Mouse (Mus musculus): ENCODE data around the gene Tor3a.
A peak's percentile ranks its signal among the peaks of the same experiment; 100 is the strongest.

Gene Tor3a

DNA sequence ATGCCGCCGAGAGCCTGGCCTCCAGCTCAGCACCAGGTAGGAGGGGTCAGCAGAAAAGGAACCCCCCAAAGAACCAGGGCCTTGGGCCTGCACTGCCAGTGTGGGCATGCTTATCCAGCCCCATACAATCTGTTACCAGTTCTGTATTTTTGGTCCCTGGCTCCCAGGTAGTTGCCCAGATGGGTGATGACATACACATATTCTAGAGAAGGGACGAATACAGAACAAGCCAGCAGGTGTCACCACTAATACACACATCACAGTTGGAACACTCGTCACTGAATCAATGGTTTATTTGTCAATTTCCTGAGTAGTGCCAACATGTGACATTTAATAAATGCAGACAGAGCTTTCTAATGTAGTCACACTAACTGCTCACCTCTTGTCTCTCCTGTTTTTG, 33.6 kb downstream of the Tor3a start:
- no peak for DNase-seq (ENCODE audit: low read depth in 1 of 2, low spot score in 2 of 2)

DNA sequence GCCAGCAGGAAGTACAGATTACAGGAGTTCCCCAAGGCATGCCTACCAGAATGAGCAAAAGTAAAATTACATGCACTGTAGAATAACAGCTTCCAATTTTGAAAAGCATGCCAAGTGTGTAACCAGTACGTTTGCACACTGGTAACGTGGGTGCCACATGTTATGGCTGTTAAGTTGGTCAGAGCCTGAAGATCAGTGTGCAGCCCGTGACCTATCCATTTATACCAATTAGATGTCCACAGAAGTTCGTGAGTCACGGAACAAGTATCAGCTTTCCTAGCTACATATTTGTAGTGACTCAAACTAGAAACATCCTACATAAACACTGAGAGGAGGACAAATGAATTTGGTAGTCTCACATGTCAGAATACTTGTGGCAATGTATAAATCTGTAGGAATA, 34.7 kb downstream of the Tor3a start:
- DNase-seq (ENCODE audit: low read depth in 1 of 2, low spot score in 2 of 2), result no peak

- DNase-seq (ENCODE audit: low read depth in 1 of 2, low spot score in 2 of 2), result no peak
Measured at GRCm38 (mm10) chr1:156635148-156635547, 39.0 kb downstream of the Tor3a start.

GRCm38 (mm10) chr1:156633095-156633494, 41.1 kb downstream of the Tor3a start:
- DNase-seq (ENCODE audit: low read depth in 1 of 2, low spot score in 2 of 2), result no peak

DNA sequence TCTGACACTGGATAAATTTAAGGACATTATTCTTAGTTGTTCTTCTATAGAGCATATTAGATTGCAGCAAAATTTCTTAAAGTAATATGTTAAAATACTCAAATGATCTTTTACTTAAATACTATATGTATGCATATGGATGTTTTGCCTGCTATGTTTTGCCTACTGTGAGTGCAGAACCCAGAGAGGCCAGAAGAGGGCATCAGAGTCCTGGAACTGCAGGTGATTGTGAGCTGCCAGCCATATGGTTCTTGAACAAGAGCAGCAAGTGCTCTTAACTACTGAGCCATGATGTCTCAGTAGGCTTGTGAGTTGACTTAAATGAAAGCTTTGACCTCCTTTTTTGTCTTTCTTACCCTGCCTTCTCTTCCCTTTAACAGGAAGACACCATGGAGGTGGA, 43.2 kb downstream of the Tor3a start:
- no peak for DNase-seq (ENCODE audit: low read depth in 1 of 2, low spot score in 2 of 2)

DNA sequence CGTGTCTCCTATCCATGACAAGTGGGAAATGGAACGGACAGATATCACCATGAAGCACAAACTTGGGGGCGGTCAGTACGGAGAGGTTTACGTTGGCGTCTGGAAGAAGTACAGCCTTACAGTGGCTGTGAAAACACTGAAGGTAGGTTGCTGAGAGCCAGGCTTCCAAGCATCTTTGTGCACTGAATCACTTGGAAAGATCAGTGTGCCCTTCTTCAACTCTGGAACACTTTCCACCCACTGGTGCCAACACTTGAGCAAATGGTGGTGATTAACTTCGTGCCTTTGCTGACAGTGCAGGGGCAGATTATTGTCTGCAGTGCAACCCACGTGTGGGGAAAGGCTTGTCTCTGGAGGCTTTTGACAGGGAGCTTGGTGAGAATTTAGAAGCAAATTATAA, 44.2 kb downstream of the Tor3a start:
- DNase-seq (ENCODE audit: low read depth in 1 of 2, low spot score in 2 of 2), result no peak

- DNase-seq (ENCODE audit: low read depth in 1 of 2, low spot score in 2 of 2), result no peak
Measured at GRCm38 (mm10) chr1:156626729-156627128, 47.4 kb downstream of the Tor3a start.

GRCm38 (mm10) chr1:156624231-156624630, 49.9 kb downstream of the Tor3a start:
- no peak for DNase-seq (ENCODE audit: low read depth in 1 of 2, low spot score in 2 of 2)

DNA sequence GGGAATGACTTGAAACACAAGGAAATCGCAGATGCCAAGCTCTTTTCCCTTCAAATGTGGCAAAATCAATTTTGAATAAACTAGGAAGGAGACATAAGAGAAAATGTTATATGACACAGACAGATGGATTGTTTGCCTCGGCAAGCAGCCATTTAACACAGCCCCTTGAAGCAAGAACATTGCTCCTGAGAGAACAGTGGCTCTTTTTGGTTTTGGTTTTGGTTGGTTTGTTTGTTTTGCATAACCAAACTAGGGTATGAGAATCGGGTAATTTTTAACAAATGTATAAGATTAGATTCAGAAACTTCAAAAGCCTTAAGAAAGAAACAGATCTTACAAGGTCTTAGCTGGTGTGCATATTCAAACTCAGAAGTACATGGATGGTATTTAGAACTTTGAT, 53.2 kb downstream of the Tor3a start:
- DNase-seq (ENCODE audit: low read depth in 1 of 2, low spot score in 2 of 2), result no peak

GRCm38 (mm10) chr1:156620292-156620909, 53.8 kb downstream of the Tor3a start:
- DNase-seq (ENCODE audit: low read depth in 1 of 2, low spot score in 2 of 2), result no peak

- DNase-seq (ENCODE audit: low read depth in 1 of 2, low spot score in 2 of 2), result no peak
Measured at GRCm38 (mm10) chr1:156617811-156618210, 56.3 kb downstream of the Tor3a start.

GRCm38 (mm10) chr1:156616989-156617598, 57.1 kb downstream of the Tor3a start:
- DNase-seq (ENCODE audit: low read depth in 1 of 2, low spot score in 2 of 2), result peak in 1 of 2 experiments; percentile 3

- DNase-seq (ENCODE audit: low read depth in 1 of 2, low spot score in 2 of 2), result peak; percentile 80 to 84
Measured at GRCm38 (mm10) chr1:156615381-156616133, 58.6 kb downstream of the Tor3a start.

DNA sequence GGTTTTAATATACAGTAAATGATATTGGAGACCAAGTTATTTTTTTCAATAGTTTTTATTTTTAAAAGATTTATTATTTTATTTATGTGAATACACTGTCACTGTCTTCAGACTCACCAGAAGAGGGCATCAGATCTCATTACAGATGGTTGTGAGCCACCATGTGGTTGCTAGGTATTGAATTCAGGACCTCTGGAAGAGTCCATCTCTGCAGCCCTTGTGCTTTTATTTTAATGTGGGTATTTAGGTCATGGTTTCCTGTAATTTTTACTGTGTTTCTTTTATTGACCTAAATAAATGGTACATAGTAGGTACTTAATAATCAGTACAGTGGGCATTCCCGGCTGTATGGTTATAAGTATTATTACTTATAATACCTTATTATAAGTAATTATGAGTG, 59.4 kb downstream of the Tor3a start:
- no peak for DNase-seq (ENCODE audit: low read depth in 1 of 2, low spot score in 2 of 2)

- no peak for DNase-seq (ENCODE audit: low read depth in 1 of 2, low spot score in 2 of 2)
Measured at GRCm38 (mm10) chr1:156613855-156614530, 60.2 kb downstream of the Tor3a start.

GRCm38 (mm10) chr1:156610257-156610656, 63.9 kb downstream of the Tor3a start:
- DNase-seq (ENCODE audit: low read depth in 1 of 2, low spot score in 2 of 2), result no peak

- no peak for DNase-seq (ENCODE audit: low read depth in 1 of 2, low spot score in 2 of 2)
Measured at GRCm38 (mm10) chr1:156608496-156608895, 65.7 kb downstream of the Tor3a start.

GRCm38 (mm10) chr1:156605940-156606339, 68.2 kb downstream of the Tor3a start:
- DNase-seq (ENCODE audit: low read depth in 1 of 2, low spot score in 2 of 2), result no peak

- no peak for DNase-seq (ENCODE audit: low read depth in 1 of 2, low spot score in 2 of 2)
Measured at GRCm38 (mm10) chr1:156605094-156605866, 68.9 kb downstream of the Tor3a start.
